Mouse (Mus musculus): ENCODE measurements around the gene Chga. TPM values are rescaled to one million over a fixed set of nuclear protein-coding genes. Genes with fewer than 3 reads are reported as not detected.
A peak's percentile ranks its signal among the peaks of the same experiment; 100 is the strongest.

The Chga gene
- polyA plus RNA-seq (2015; fragmentation: Nextera tagmentation; extraction: Ambion mirVana) = 24.8 and 29.1 TPM in 2 replicates

GRCm38 (mm10) chr12:102554721-102555516 is at the start of gene Chga:
Chga (plus strand) TSS chr12:102554969.
- H3K27ac ChIP-seq = no peak within 1 kb of the TSS
- no peak within 1 kb of the TSS for H3K9ac ChIP-seq
- H3K4me1 ChIP-seq = no peaks in the 10 kb centered on the region
- peak within 1 kb of the TSS; percentile 22 for H3K4me3 ChIP-seq (replicated peaks)
- no peaks in the 10 kb centered on the region for H3K36me3 ChIP-seq
- H3K4me2 ChIP-seq = peak within 1 kb of the TSS; percentile 45
- peaks cover 20% of the 10 kb centered on the region for H3K27me3 ChIP-seq (replicated peaks)
- WGBS = 2% methylated on average over 47 of the region's 48 CpGs
- no peaks in the 10 kb centered on the region for H3K9me3 ChIP-seq
- peak; percentile 48; the same call in 1 of the 2 replicates for ATAC-seq (ENCODE audit: insufficient read depth, low FRiP score, low read depth)

GRCm38 (mm10) chr12:102505131-102505713 is 49.5 kb upstream of the Chga start:
- 67% methylated on average over 9 of the region's 9 CpGs for WGBS
- Histone ChIP-seq H3K4me3 (replicated peaks) (no peak overlapping the region), H3K4me1 (no peaks in the 10 kb centered on the region), H3K9ac (no peak overlapping the region), H3K4me2 (no peak overlapping the region), H3K36me3 (no peaks in the 10 kb centered on the region), H3K27ac (no peak overlapping the region), H3K27me3 (replicated peaks) (no peaks in the 10 kb centered on the region), H3K9me3 (no peaks in the 10 kb centered on the region)
- ATAC-seq (ENCODE audit: insufficient read depth, low FRiP score, low read depth) = no peak

GRCm38 (mm10) chr12:102505949-102506348 is 48.8 kb upstream of the Chga start:
- no peak overlapping the region for H3K9ac ChIP-seq
- WGBS = 90% methylated on average over 7 of the region's 7 CpGs
- no peaks in the 10 kb centered on the region for H3K36me3 ChIP-seq
- no peaks in the 10 kb centered on the region for H3K9me3 ChIP-seq
- no peaks in the 10 kb centered on the region for H3K27me3 ChIP-seq (replicated peaks)
- no peaks in the 10 kb centered on the region for H3K4me1 ChIP-seq
- H3K4me3 ChIP-seq (replicated peaks) = no peak overlapping the region
- no peak overlapping the region for H3K4me2 ChIP-seq
- no peak overlapping the region for H3K27ac ChIP-seq
- no peak for ATAC-seq (ENCODE audit: insufficient read depth, low FRiP score, low read depth)

GRCm38 (mm10) chr12:102511363-102511762 is 43.4 kb upstream of the Chga start:
- 63% methylated on average over 3 of the region's 3 CpGs for WGBS
- Histone ChIP-seq H3K4me2 (no peak overlapping the region), H3K36me3 (no peaks in the 10 kb centered on the region), H3K4me1 (no peaks in the 10 kb centered on the region), H3K9ac (no peak overlapping the region), H3K27me3 (replicated peaks) (no peaks in the 10 kb centered on the region), H3K9me3 (no peaks in the 10 kb centered on the region), H3K27ac (no peak overlapping the region), H3K4me3 (replicated peaks) (no peak overlapping the region)
- no peak for ATAC-seq (ENCODE audit: insufficient read depth, low FRiP score, low read depth)

GRCm38 (mm10) chr12:102514151-102514550 is 40.6 kb upstream of the Chga start:
- Histone ChIP-seq H3K27ac (no peak overlapping the region), H3K4me3 (replicated peaks) (no peak overlapping the region), H3K36me3 (no peaks in the 10 kb centered on the region), H3K4me1 (no peaks in the 10 kb centered on the region), H3K9ac (no peak overlapping the region), H3K4me2 (no peak overlapping the region), H3K9me3 (no peaks in the 10 kb centered on the region), H3K27me3 (replicated peaks) (no peaks in the 10 kb centered on the region)
- 76% methylated on average over 6 of the region's 6 CpGs for WGBS
- ATAC-seq (ENCODE audit: insufficient read depth, low FRiP score, low read depth) = no peak

GRCm38 (mm10) chr12:102514751-102515150 is 40.0 kb upstream of the Chga start:
- H3K4me2 ChIP-seq = no peak overlapping the region
- H3K9ac ChIP-seq = no peak overlapping the region
- H3K27ac ChIP-seq = no peak overlapping the region
- no peak overlapping the region for H3K4me3 ChIP-seq (replicated peaks)
- no peaks in the 10 kb centered on the region for H3K36me3 ChIP-seq
- 89% methylated on average over 6 of the region's 6 CpGs for WGBS
- ATAC-seq (ENCODE audit: insufficient read depth, low FRiP score, low read depth) = no peak
- no peaks in the 10 kb centered on the region for H3K9me3 ChIP-seq
- no peaks in the 10 kb centered on the region for H3K4me1 ChIP-seq
- H3K27me3 ChIP-seq (replicated peaks) = no peaks in the 10 kb centered on the region

GRCm38 (mm10) chr12:102516151-102516550 is 38.6 kb upstream of the Chga start:
- Histone ChIP-seq H3K4me2 (no peak overlapping the region), H3K9me3 (no peaks in the 10 kb centered on the region), H3K27me3 (replicated peaks) (no peaks in the 10 kb centered on the region), H3K27ac (no peak overlapping the region), H3K36me3 (no peaks in the 10 kb centered on the region), H3K4me1 (peaks cover under 1% of the 10 kb centered on the region; the same call in 1 of the 2 replicates), H3K4me3 (replicated peaks) (no peak overlapping the region), H3K9ac (no peak overlapping the region)
- no peak for ATAC-seq (ENCODE audit: insufficient read depth, low FRiP score, low read depth)
- WGBS = 78% methylated on average over 4 of the region's 4 CpGs

GRCm38 (mm10) chr12:102517647-102518046 is 37.1 kb upstream of the Chga start:
- no peak for ATAC-seq (ENCODE audit: insufficient read depth, low FRiP score, low read depth)
- H3K27ac ChIP-seq = no peak overlapping the region
- no peak overlapping the region for H3K4me3 ChIP-seq (replicated peaks)
- no peaks in the 10 kb centered on the region for H3K9me3 ChIP-seq
- no peaks in the 10 kb centered on the region for H3K27me3 ChIP-seq (replicated peaks)
- H3K9ac ChIP-seq = no peak overlapping the region
- H3K4me1 ChIP-seq = peaks cover 11% of the 10 kb centered on the region; the same call in 1 of the 2 replicates
- H3K36me3 ChIP-seq = no peaks in the 10 kb centered on the region
- 81% methylated on average over 13 of the region's 13 CpGs for WGBS
- no peak overlapping the region for H3K4me2 ChIP-seq

GRCm38 (mm10) chr12:102519929-102520720 is 34.6 kb upstream of the Chga start:
- no peaks in the 10 kb centered on the region for H3K27me3 ChIP-seq (replicated peaks)
- H3K4me2 ChIP-seq = no peak overlapping the region
- 85% methylated on average over 12 of the region's 12 CpGs for WGBS
- H3K27ac ChIP-seq = no peak overlapping the region
- no peak overlapping the region for H3K4me3 ChIP-seq (replicated peaks)
- ATAC-seq (ENCODE audit: insufficient read depth, low FRiP score, low read depth) = no peak
- no peak overlapping the region for H3K9ac ChIP-seq
- H3K4me1 ChIP-seq = peaks cover 17% of the 10 kb centered on the region; the same call in 1 of the 2 replicates
- H3K36me3 ChIP-seq = no peaks in the 10 kb centered on the region
- H3K9me3 ChIP-seq = no peaks in the 10 kb centered on the region

GRCm38 (mm10) chr12:102521777-102522319 is 32.9 kb upstream of the Chga start:
- peak; percentile 70; the same call in 1 of the 2 replicates for ATAC-seq (ENCODE audit: insufficient read depth, low FRiP score, low read depth)
- H3K36me3 ChIP-seq = no peaks in the 10 kb centered on the region
- no peaks in the 10 kb centered on the region for H3K27me3 ChIP-seq (replicated peaks)
- peak overlapping the region; percentile 20; the same call in 1 of the 2 replicates for H3K4me2 ChIP-seq
- no peak overlapping the region for H3K4me3 ChIP-seq (replicated peaks)
- H3K9me3 ChIP-seq = no peaks in the 10 kb centered on the region
- H3K9ac ChIP-seq = no peak overlapping the region
- 14% methylated on average over 13 of the region's 13 CpGs for WGBS
- peak overlapping the region; percentile 53; the same call in 1 of the 2 replicates for H3K27ac ChIP-seq
- peaks cover 17% of the 10 kb centered on the region; the same call in 1 of the 2 replicates for H3K4me1 ChIP-seq

GRCm38 (mm10) chr12:102524216-102524615 is 30.6 kb upstream of the Chga start:
- Histone ChIP-seq H3K27me3 (replicated peaks) (no peaks in the 10 kb centered on the region), H3K9ac (no peak overlapping the region), H3K4me3 (replicated peaks) (no peak overlapping the region), H3K36me3 (no peaks in the 10 kb centered on the region), H3K9me3 (no peaks in the 10 kb centered on the region), H3K27ac (no peak overlapping the region), H3K4me1 (peaks cover 17% of the 10 kb centered on the region; the same call in 1 of the 2 replicates), H3K4me2 (no peak overlapping the region)
- WGBS = 39% methylated on average over 3 of the region's 3 CpGs
- ATAC-seq (ENCODE audit: insufficient read depth, low FRiP score, low read depth) = no peak

All from stomach, embryonic 15.5 days (tissue).